Mouse (Mus musculus) heart, embryonic 16.5 days (tissue): ENCODE measurements at regions not wholly inside any gene's neighbourhood (a gene's known extent, or its start where the extent isn't known, plus 50 kb on each side); places are given as distances from the start of the nearest gene placed in this dataset.

ENCODE experiments used
- ATAC-seq: fragments of 200-750 bp; cut with Nextera tagmentation; replicated peaks from 2 replicates; pipeline ENCODE4 v1.8.0; 2017; ENCODE audit warnings: moderate number of reproducible peaks; ENCODE audit not compliant: insufficient read depth, low FRiP score; ENCODE audit errors: extremely low read depth
- H3K27ac ChIP-seq: fragments of 300-500 bp; sonication (generic); 2 replicates; pipeline ENCODE4 v1.5.1; 2014; ENCODE audit warnings: mild to moderate bottlenecking, low read length, control low read depth, moderate library complexity
- H3K27me3 ChIP-seq: fragments of 300-500 bp; sonication (generic); 2 replicates; pipeline ENCODE4 v1.6.1; 2014; ENCODE audit warnings: low read length, mixed read lengths; ENCODE audit not compliant: control insufficient read depth, insufficient read depth
- H3K36me3 ChIP-seq: fragments of 300-500 bp; sonication (generic); 2 replicates; pipeline ENCODE4 v1.6.1; 2014; ENCODE audit not compliant: control insufficient read depth, insufficient read depth
- H3K4me1 ChIP-seq: fragments of 300-500 bp; sonication (generic); 2 replicates; pipeline ENCODE4 v1.6.1; 2014; ENCODE audit warnings: low read length, mixed read lengths; ENCODE audit not compliant: control insufficient read depth, insufficient read depth
- H3K4me2 ChIP-seq: fragments of 300-500 bp; sonication (generic); 2 replicates; pipeline ENCODE4 v1.6.1; 2014; ENCODE audit warnings: low read depth, mild to moderate bottlenecking, control low read depth, low read length
- H3K4me3 ChIP-seq: fragments of 300-500 bp; sonication (generic); 2 replicates; pipeline ENCODE4 v1.5.1; 2014; ENCODE audit warnings: mild to moderate bottlenecking, control low read depth, low read length
- H3K9ac ChIP-seq: fragments of 300-500 bp; sonication (generic); 2 replicates; pipeline ENCODE4 v1.6.1; 2014; ENCODE audit warnings: low read length, control low read depth
- H3K9me3 ChIP-seq: fragments of 300-500 bp; sonication (generic); replicated peaks from 2 replicates; pipeline ENCODE4 v1.6.1; 2016; ENCODE audit warnings: low read length; ENCODE audit not compliant: control insufficient read depth
- WGBS: fragments of 180-500 bp; shearing (Covaris S2); extraction: QIAGEN DNeasy Blood & Tissue Kit; methylation state at CpG from one replicate; pipeline ENCODE4 v1.1.7; 2014; 5-methylcytosine and 5-hydroxymethylcytosine counted together

- H3K9ac ChIP-seq: no peak overlapping the region
- no peak for ATAC-seq
- no peaks in the 10 kb centered on the region for H3K4me1 ChIP-seq
- 70% methylated on average over 6 of the region's 6 CpGs for WGBS
- H3K4me3 ChIP-seq: no peak overlapping the region
- no peaks in the 10 kb centered on the region for H3K27me3 ChIP-seq
- H3K9me3 ChIP-seq: no peaks in the 10 kb centered on the region
- no peak overlapping the region for H3K4me2 ChIP-seq
- H3K36me3 ChIP-seq: no peaks in the 10 kb centered on the region
- H3K27ac ChIP-seq: no peak overlapping the region
These were observed 74.4 kb upstream of the Slco3a1 start for GRCm38 (mm10) chr7:74628799-74629468.
